Mouse (Mus musculus) cerebellum, postnatal 10 days (tissue): ENCODE data around the gene Klk6.

Experiments used
- DNase-seq, 2 experiments: peaks; one replicate each; pipeline ENCODE4 v3.0.0; 2021; ENCODE audit warnings: mixed read lengths in 2 of 2

The Klk6 gene

DNA sequence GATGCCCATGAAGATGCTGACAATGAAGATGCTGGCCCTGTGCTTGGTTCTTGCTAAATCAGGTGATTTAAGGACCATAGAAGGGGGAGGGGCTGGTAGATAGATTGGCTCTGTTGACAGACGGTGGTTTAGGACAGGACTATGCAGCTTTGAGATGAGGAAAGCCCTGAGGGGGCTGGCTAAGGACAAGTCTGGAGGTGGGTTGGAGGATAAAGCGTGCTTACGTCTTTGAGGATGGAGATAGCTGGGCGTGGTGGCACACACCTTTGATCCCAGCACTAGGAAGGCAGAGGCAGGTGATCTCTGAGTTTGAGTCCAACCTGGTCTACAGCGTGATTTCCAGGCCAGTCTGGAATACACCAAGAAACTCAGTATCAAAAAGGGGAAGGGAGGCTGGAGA lies 1.8 kb downstream of the Klk6 start:
- no peak for DNase-seq

- DNase-seq, result no peak
Observed at GRCm38 (mm10) chr7:43827706-43828105, 3.4 kb downstream of the Klk6 start.

DNA sequence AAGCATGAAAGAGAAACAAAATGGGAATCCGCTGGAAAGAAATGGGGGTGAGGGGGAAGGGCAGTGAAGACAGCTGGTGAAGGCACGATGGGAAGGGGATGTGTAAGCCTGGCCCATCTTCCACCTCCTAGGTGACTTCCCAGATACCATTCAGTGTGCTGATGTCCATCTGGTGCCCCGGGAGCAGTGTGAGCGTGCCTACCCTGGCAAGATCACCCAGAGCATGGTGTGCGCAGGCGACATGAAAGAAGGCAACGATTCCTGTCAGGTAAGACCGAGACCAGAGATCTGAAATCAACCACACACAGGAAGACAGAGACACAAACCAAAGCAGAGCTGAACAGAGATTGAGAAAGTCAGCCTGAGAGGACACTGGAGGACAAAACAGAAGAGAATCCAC lies 4.7 kb downstream of the Klk6 start:
- no peak for DNase-seq

DNA sequence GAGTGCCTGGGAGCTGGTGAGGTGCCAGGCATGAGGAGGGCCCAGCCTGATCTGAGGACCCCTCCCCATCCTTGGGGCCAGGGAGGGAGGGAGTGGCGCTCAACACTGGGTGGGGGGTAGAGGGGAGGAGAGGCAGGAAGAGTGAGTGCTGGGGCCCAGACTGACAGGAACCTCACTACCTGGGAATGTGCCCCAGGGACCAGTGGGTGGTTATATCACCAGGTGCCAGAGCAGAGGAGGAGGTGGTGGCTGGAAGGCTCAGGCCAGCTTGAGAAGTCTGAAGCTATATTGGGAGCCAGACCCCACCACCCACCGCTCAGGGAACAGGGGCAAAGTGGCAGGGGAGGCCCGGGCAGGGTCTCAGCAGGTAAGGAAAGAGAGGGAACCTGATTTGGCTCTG lies 17.4 kb downstream of the Klk6 start, which contains the start of gene Klk5:
TSS of gene Klk5 (plus strand) at position 271 of the 400 bp plus-strand sequence.
- no peak for DNase-seq

DNA sequence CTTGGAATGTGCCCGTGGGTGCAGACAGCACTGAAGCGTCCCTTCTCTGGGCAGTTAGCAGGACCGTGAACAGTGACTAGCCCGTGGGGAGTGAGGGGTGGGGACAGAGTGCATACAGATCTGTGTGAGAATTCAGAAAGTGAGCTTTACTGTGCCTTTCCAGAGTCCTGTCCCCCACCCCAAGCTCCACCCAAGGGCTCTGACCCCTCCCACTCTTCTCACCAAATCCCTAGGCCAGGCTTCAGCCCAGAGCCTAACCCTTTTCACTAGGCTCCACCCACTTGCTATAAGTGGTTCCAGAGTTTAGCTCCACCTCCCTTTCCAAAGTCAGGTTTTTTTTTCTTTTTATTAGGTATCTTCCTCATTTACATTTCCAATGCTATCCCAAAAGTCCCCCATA lies 19.5 kb downstream of the Klk6 start:
- no peak for DNase-seq

DNA sequence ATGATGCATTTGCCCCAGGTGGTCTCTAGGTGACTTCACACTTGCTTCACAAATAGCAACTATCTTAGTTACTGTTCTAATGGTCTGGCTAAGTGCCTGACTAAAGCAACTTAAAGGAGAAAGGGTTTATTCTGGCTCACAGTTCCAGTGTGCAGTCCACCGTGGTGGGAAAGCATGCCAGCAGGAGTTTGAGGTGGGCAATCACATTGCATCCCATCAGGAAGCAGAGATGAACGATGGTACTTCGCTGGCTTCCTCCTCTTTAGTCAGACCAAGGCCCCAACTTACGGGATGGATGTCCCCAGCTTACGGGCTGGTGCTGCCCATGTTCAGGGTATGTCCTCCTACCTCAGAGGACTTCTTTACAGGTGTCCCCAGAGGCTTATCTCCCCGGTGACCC lies 27.3 kb downstream of the Klk6 start:
- DNase-seq, result no peak

DNA sequence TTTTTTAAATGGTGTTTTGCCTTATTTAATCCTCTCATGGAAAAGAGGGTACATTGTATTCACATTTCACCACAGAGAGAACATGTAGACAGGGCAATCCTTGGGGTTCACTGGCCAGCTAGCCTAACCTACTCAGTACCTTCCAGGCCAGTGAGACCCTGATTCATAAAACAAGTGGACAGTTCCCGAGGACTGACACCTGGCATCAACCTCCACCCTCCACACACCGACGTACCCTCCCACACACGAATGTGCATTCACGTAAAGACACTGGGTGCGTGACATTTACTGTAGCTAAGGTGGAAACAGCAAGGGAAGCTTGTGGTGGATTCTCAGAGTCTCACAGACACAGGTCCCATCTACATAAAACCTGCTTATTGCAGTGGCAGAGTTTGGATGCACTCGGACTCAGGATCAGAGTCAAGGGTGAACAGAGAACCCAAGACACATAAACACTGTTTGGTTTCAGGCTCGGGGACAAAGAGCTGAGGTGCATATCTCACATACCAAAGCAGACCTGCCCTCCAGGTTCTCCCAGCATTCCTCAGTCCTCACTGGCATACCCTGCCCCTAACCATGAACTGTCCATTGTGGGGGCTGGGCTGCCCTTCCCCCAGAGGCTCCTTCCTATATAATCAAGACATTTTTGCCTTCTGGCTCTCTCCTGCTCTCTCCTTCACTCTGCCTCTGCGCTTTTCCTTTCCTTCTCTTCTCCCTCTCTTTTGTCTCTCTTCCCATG lies 30.5 kb downstream of the Klk6 start:
- DNase-seq, result no peak

DNA sequence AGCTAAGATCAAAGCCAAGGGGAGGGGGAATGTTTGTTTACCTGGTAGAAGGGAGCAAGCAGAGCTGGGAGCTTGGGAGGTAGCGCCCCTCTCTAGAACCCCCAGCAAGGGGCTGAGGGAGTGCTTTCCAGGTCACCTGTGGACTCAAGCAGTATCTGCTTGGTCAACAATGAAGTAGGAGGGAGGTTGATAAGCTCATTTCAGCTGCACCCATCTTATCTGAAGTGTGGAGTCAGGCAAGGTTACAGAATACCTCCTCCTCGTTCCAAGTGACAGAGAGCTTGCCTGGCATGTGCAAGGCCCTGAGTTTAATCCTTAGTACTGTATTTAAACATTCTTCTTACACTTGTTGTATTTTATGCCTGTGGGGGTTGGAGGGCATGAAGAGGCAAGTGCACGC lies 31.4 kb downstream of the Klk6 start:
- DNase-seq, result no peak

DNA sequence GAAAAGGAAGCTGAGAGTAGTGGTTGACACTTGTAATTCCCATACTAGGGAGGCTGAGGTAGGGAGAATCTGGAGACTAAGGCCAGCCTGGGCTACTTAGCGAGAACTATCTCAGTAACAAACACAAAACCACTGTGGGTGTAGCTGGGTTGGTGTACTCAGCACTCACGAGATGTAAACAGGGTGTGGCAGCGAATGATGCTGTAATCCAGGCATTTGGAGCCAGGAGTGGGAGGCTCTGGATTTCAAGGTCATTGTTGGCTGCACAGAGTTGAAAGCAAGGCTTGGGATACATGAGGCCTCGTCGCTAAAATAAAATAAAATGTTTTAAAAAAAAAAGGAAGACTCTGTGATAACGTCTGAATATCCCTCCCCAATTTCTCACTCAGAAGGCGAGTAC lies 32.0 kb downstream of the Klk6 start:
- no peak for DNase-seq

DNA sequence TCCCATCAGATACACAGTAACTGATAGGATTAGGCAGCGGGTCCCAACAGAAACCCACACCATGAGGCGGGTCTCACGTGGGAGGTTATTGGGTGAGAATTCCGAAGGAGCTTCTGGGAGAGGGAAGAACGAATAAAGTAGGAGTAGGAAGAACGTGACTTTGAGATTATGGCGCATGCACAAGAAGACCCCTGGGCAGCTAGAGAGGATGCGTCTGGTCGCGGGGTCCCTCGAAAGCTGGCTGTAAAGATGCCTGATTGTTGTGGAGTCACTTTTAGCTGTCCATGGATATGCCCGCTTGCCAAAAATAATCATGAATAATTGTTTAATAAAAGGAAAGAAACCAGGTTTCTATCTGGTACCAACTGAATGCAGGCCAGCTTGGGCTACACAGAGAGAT lies 33.2 kb downstream of the Klk6 start:
- no peak for DNase-seq

GRCm38 (mm10) chr7:43860411-43860810 lies 36.1 kb downstream of the Klk6 start:
- no peak for DNase-seq

DNA sequence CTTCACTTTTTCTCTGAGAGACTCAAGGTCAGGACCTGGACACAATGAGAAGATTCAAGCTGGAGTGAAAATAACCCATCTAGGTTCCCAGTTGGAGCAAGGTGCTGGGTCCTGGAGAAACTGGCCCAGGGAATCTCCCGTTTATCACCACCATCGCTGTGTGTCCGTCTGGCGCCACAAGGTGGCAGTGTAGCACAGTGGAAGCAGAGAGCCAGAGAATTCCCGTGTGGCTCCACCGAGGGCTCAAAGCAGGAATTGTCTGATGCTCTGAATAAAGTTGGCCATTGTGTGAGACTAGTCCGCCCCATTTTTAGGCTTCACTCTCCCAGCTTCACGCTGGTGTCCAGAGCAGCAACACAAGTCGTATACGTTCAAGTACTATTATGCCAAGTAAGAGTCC lies 48.9 kb downstream of the Klk6 start:
- peak; percentile 85 to 87 for DNase-seq

DNA sequence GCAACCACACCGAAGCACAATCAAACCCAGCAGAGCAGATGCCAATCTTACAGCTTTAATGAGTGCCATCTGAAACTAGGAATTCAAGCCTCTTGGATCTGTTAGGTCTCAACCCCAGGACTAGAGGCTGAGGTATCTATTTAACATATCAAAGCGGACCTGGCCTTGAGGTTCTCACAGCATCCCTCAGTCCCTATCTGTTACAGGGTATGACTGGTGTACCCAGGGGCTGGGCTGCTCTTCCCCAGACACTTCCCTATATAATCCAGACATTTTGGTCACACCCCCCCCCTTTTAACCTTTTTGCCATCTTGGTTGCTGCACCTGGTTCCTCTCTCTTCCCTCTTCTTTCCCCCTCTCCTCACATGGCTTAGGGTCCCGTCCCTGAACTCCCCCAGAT lies 49.4 kb downstream of the Klk6 start:
- no peak for DNase-seq

- no peak for DNase-seq
Observed at GRCm38 (mm10) chr7:43874868-43875375, 50.6 kb downstream of the Klk6 start.

- no peak for DNase-seq
Observed at GRCm38 (mm10) chr7:43876444-43876843, 52.1 kb downstream of the Klk6 start.

GRCm38 (mm10) chr7:43878281-43878680 lies 54.0 kb downstream of the Klk6 start:
- no peak for DNase-seq

- DNase-seq, result no peak
Observed at GRCm38 (mm10) chr7:43880912-43881311, 56.6 kb downstream of the Klk6 start, which contains the start of gene Klk4. TSS of gene Klk4 (plus strand) at chr7:43881160.
